Mouse (Mus musculus): Measurements from ENCODE around the gene Snap29. TPM values are rescaled to one million over a fixed set of nuclear protein-coding genes. Genes with fewer than 3 reads are reported as not detected.

Snap29 gene
- total and polyA plus RNA-seq, 3 experiments, result 4.8 to 37.7 (median 23.0) TPM

DNA sequence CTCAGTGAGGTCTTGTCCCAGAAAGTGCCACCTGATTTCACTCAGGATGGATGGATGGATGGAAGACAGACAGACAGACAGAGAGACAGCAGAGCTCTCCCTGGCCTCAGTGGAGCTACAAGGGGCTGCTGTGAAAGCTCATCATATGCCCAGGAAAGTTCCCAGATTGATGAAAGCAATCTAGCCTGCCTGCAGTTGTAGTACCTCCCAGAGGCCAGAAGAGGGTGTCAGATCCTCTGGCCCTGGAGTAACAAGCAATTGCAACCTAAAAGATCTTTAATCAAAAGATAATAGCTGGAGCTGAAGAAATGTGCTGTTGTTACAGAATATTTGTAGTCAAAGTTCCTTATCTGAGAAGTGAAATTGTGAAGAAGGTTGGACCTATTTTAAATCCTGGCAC lies 68.3 kb downstream of the Snap29 start:
- DNase-seq, result peak; percentile 34

- no peak for DNase-seq
Observed at GRCm38 (mm10) chr16:17474761-17475160, 69.0 kb downstream of the Snap29 start.

DNA sequence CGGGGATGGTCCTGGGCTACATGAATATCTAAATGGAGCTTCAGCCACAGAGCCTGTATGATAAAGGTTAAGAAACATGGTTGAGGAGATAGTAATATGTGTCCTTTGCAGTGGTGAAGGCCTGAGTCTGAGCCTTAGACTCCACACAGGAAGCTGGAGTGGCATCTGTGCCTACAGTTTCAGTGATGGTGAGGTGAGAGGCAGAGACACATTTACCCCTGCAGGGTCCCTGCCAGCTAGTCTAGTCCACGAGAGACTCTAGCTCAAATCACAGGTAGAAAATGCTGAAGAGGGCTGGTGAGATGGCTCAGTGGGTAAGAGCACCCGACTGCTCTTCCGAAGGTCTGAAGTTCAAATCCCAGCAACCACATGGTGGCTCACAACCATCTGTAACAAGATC lies 69.5 kb downstream of the Snap29 start:
- DNase-seq, result no peak

DNA sequence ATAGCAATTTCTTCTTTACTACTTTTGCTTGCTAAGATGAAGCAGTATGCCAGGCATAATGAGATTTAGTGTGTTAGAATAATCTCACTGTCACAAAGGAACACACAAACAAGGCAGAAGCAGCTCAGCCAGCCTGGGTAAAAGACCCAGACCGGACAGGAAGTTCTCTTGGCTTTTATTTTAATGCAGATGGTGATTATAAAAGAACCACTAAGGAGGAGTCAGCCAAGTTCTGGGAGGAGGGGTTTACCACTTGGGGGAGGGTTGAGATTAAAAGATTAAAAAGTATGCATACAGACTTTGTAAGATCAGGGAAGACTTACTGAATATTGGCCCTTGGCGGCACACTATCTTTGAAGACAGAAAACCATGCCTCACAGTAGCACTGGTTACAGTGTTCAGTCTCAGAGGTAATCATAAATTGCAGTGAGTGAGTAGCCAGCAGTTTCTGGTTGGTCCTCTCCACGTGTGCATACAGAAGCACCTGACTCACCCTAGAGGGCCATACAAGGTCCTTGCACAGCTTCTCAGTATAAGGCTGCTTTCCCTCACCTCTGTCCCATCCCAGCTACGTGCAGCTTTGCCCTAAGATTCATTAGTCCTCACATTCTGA lies 72.7 kb downstream of the Snap29 start:
- no peak for DNase-seq

Other genes starting within 250 kb of the Snap29 start
- 100 to 1,000 TPM; 198 to 273 TPM for gene Ube2l3, start 203.3 kb upstream of the Snap29 start, total RNA-seq (2021)
- 91.0 and 109 TPM in 2 replicates for gene Ube2l3, start 203.3 kb upstream of the Snap29 start, polyA plus RNA-seq (2012; rRNA removed)
- gene Rimbp3, start 197.4 kb upstream of the Snap29 start, total RNA-seq (2021), result under 1 TPM in 1 of 2 experiments, not detected in 1; 0.07 TPM
- gene Rimbp3, start 197.4 kb upstream of the Snap29 start, polyA plus RNA-seq (2012; rRNA removed), result not detected in 2 replicates
- gene Hic2, start 172.4 kb upstream of the Snap29 start, total RNA-seq (2021), result 1 to 10 TPM; 2.4 to 2.7 TPM
- 2.1 and 2.6 TPM in 2 replicates for gene Hic2, start 172.4 kb upstream of the Snap29 start, polyA plus RNA-seq (2012; rRNA removed)
- gene Tmem191c, start 129.9 kb upstream of the Snap29 start, total RNA-seq (2021), result 1 to 10 TPM; 6.8 to 7.9 TPM
- 15.8 and 19.9 TPM in 2 replicates for gene Tmem191c, start 129.9 kb upstream of the Snap29 start, polyA plus RNA-seq (2012; rRNA removed)
- gene Serpind1, start 74.6 kb upstream of the Snap29 start, total RNA-seq (2021), result 1 to 10 TPM in 1 of 2 experiments, under 1 TPM in 1; 0.41 to 1.2 TPM
- 0.24 TPM in 1 of 2 replicates, not detected in the other for gene Serpind1, start 74.6 kb upstream of the Snap29 start, polyA plus RNA-seq (2012; rRNA removed)
- gene Pi4ka, start 328 bp downstream of the Snap29 start, total RNA-seq (2021), result 100 to 1,000 TPM in 1 of 2 experiments, 10 to 100 TPM in 1; 84.8 to 119 TPM
- 30.4 and 39.6 TPM in 2 replicates for gene Pi4ka, start 328 bp downstream of the Snap29 start, polyA plus RNA-seq (2012; rRNA removed)
- 10 to 100 TPM; 30.3 to 49.1 TPM for gene Crkl, start 46.0 kb downstream of the Snap29 start, total RNA-seq (2021)
- gene Crkl, start 46.0 kb downstream of the Snap29 start, polyA plus RNA-seq (2012; rRNA removed), result 60.0 and 83.4 TPM in 2 replicates
- gene Aifm3, start 83.6 kb downstream of the Snap29 start, total RNA-seq (2021), result 1 to 10 TPM; 6.1 to 9.0 TPM
- gene Aifm3, start 83.6 kb downstream of the Snap29 start, polyA plus RNA-seq (2012; rRNA removed), result 10.2 and 13.8 TPM in 2 replicates
- gene Lztr1, start 102.7 kb downstream of the Snap29 start, total RNA-seq (2021), result 10 to 100 TPM; 53.4 to 74.0 TPM
- gene Lztr1, start 102.7 kb downstream of the Snap29 start, polyA plus RNA-seq (2012; rRNA removed), result 231 and 248 TPM in 2 replicates
- gene Thap7, start 125.2 kb downstream of the Snap29 start, total RNA-seq (2021), result 10 to 100 TPM; 37.7 to 41.9 TPM
- gene Thap7, start 125.2 kb downstream of the Snap29 start, polyA plus RNA-seq (2012; rRNA removed), result 137 and 144 TPM in 2 replicates
- not detected for gene Lrrc74b, start 155.3 kb downstream of the Snap29 start, total RNA-seq (2021)
- not detected in 2 replicates for gene Lrrc74b, start 155.3 kb downstream of the Snap29 start, polyA plus RNA-seq (2012; rRNA removed)
- 1 to 10 TPM; 1.1 to 1.3 TPM for gene P2rx6, start 155.9 kb downstream of the Snap29 start, total RNA-seq (2021)
- 2.0 and 2.6 TPM in 2 replicates for gene P2rx6, start 155.9 kb downstream of the Snap29 start, polyA plus RNA-seq (2012; rRNA removed)
- 10 to 100 TPM in 1 of 2 experiments, 1 to 10 TPM in 1; 7.6 to 23.8 TPM for gene Slc7a4, start 177.2 kb downstream of the Snap29 start, total RNA-seq (2021)
- 28.4 and 56.6 TPM in 2 replicates for gene Slc7a4, start 177.2 kb downstream of the Snap29 start, polyA plus RNA-seq (2012; rRNA removed)
- 10 to 100 TPM; 26.6 to 35.2 TPM for gene Smpd4, start 213.4 kb downstream of the Snap29 start, total RNA-seq (2021)
- gene Smpd4, start 213.4 kb downstream of the Snap29 start, polyA plus RNA-seq (2012; rRNA removed), result 77.3 and 102 TPM in 2 replicates
- 1 to 10 TPM; 1.1 to 1.6 TPM for gene Ccdc74a, start 240.5 kb downstream of the Snap29 start, total RNA-seq (2021)
- 0.45 and 0.81 TPM in 2 replicates for gene Ccdc74a, start 240.5 kb downstream of the Snap29 start, polyA plus RNA-seq (2012; rRNA removed)

Measured in adrenal gland, adult 2 months (tissue).